Mouse (Mus musculus) cortical plate, adult 2 months (tissue): ENCODE results near the gene Cltrn. TPM values are rescaled to one million over a fixed set of nuclear protein-coding genes. Genes with fewer than 3 reads are reported as not detected.

Source experiments
- H3K27ac ChIP-seq: fragments of 200-500 bp; 2 replicates; pipeline ENCODE4 v1.5.1; 2012; ENCODE audit warnings: low read length, control low read depth, inconsistent platforms; ENCODE audit not compliant: insufficient read depth
- H3K4me1 ChIP-seq: fragments of 200-500 bp; 2 replicates; pipeline ENCODE4 v1.6.1; 2011; ENCODE audit warnings: low read length; ENCODE audit not compliant: control insufficient read depth, insufficient read depth
- H3K4me3 ChIP-seq: fragments of 200-500 bp; 2 replicates; pipeline ENCODE4 v1.5.1; 2011; ENCODE audit warnings: mild to moderate bottlenecking, low read length, control low read depth; ENCODE audit not compliant: insufficient read depth
- CTCF ChIP-seq: fragments of 200-500 bp; IDR thresholded peaks from 2 replicates; pipeline ENCODE4 v1.5.1; 2011; ENCODE audit warnings: mild to moderate bottlenecking, control low read depth, low read length; ENCODE audit not compliant: insufficient read depth; ENCODE audit errors: extremely low read depth
- POLR2A ChIP-seq: fragments of 200-500 bp; IDR thresholded peaks from 2 replicates; pipeline ENCODE4 v1.6.1; 2011; ENCODE audit warnings: mild to moderate bottlenecking, low read length, control low read depth; ENCODE audit not compliant: insufficient read depth; ENCODE audit errors: extremely low read depth
- polyA plus RNA-seq: library from polyadenylated mRNA; depleted of rRNA; stranded (reverse); fragments of >200 nt; gene quantifications from 2 replicates; pipeline ENCODE4 v1.2.3, GENCODE M21; 2012

The Cltrn gene
- polyA plus RNA-seq, 1 experiment: not detected

DNA sequence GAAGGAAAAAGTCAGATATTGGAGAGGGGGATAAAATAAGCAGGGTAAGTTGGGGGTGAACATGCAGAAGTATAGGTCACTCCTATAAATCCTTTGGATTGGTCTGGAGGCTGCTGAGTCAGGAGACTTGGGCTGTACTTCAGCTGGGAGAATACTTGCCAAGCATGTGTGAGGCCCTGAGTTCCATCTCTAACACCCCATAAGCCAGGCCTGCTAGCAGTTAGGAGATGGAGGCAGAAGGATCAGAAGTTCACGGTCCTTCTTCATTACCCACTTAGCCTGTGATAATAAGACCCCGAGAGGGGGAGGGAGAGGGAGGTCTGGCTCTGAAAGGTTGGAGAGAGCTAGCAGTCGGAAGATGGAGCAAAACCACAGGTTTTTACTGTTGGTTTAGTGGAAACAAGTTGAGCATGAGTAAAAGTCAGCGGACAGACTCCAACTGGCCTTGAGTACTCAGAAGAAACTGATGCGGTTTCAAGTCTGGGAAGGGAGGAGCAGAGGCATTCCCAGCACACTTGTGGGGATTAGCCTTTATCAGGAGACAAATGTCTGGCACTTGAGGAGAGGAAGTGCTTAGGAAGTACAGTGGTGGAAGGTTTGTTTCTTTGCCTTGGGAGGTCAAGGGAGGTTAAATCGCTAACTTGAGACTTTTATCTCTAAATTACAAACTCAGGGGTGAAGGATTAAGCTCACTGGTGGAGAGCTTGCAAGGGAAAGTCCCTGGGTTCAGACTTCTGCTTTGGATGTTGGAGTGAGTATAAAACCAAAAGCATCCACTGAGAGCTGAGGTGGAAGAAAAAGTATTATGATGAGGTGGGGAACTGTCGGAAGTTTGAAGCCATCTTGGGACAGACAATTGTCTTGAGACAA is 3.9 kb downstream of the Cltrn start:
- Histone ChIP-seq H3K4me3 (no peak overlapping the region), H3K4me1 (no peaks in the 10 kb centered on the region), H3K27ac (no peak overlapping the region)
- TF ChIP-seq POLR2A (no peak), CTCF (no peak)

DNA sequence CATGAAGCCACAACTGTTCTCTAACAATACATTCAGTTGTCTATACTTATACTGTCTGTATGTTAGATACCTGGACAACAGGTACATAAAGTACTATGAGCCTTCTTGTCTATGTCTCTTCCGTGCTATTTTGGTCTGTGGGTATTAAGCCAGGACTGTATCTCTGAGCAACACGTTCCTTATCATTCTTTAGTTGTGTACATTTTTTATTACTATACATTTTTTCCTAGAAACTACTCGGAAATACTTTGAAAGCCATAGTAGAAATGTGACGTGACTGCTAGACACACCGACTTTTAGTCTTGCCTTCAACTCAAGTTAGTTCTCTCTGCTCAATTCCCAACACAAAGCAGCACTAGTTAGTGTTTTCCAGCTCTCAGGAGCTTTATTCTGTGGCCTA is 4.8 kb downstream of the Cltrn start:
- H3K27ac ChIP-seq: no peak overlapping the region
- no peaks in the 10 kb centered on the region for H3K4me1 ChIP-seq
- TF ChIP-seq CTCF (no peak), POLR2A (no peak)
- H3K4me3 ChIP-seq: no peak overlapping the region

DNA sequence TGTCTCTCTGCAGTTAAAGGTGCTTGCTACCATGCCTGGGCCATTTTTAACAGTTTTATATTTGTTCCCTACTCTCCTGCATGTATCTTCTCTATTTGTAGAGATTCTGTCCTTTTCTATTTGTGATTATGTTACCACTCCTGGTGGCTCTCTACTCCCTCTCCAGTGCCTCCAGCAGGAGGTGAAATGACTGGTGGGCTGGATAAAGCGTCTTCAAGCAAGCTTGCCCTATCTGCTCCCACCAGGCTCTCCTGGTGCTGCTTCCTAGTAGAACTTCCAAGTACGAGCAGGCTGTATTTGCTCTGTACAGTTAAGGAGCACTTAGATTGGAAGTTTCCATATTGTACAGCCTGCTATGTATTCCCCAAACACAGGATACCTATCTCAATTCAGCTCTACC is 7.2 kb downstream of the Cltrn start:
- TF ChIP-seq POLR2A: no peak
- no peak for TF ChIP-seq CTCF
- H3K4me1 ChIP-seq: no peaks in the 10 kb centered on the region
- H3K4me3 ChIP-seq: no peak overlapping the region
- H3K27ac ChIP-seq: no peak overlapping the region

DNA sequence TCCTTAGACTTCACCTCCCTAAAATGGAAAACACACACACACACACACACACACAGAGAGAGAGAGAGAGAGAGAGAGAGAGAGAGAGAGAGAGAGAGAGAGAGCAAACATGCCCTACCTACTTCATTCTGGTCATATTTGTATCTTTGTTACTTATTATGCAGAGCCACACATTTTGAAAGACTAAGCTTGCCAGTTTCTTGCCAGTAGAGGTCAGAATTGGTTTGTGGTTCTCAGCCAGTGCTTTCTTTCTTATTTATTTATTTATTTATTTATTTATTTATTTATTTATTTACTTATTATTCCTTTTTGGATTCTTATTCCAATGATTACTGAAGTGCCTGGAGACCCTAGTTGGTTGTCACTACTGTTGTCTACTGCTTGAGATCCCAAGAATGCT is 12.9 kb downstream of the Cltrn start:
- no peak for TF ChIP-seq CTCF
- no peak for TF ChIP-seq POLR2A
- no peak overlapping the region for H3K4me3 ChIP-seq
- no peak overlapping the region for H3K27ac ChIP-seq
- no peaks in the 10 kb centered on the region for H3K4me1 ChIP-seq

DNA sequence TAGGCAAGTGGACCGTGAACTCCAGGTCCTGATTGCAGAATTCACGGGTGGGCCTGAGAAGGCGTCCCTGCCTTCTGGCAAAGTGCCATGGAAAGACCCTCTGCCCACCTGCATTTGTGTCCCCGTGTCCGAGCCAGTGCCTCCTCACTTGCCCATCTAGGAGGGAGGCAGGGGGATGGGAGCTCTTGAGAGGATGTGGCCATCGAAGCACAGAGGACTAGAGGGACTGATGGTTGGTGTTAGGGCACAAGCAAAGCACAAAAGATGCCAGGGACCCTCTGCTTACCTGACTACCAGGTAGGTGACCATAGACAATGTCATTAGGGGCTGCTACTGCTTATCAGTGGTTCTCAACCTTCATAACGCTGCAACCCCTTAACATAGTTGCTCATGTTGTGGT is 13.6 kb downstream of the Cltrn start:
- no peaks in the 10 kb centered on the region for H3K4me1 ChIP-seq
- H3K27ac ChIP-seq: no peak overlapping the region
- TF ChIP-seq CTCF: no peak
- TF ChIP-seq POLR2A: no peak
- H3K4me3 ChIP-seq: no peak overlapping the region

DNA sequence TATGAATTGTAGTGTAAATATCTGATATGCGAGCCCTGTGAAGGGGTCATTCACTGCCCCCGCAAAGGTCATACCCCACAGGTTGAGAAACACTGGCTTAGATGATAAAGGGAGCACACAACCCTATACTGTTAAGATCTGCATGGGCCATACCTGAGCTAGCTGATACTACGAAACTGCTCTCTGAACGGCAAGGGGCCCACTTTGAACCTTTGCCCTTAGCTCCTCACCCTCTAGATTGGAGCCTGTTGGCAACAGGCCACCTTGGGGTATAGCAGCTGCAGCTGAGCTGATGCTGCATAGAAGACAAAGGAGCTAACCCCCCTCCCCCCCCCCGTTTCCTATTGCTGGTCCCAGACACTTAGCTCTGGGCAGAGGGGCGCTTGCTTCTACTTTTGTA is 14.0 kb downstream of the Cltrn start:
- Histone ChIP-seq H3K4me3 (no peak overlapping the region), H3K4me1 (no peaks in the 10 kb centered on the region), H3K27ac (no peak overlapping the region)
- no peak for TF ChIP-seq CTCF
- TF ChIP-seq POLR2A: no peak

DNA sequence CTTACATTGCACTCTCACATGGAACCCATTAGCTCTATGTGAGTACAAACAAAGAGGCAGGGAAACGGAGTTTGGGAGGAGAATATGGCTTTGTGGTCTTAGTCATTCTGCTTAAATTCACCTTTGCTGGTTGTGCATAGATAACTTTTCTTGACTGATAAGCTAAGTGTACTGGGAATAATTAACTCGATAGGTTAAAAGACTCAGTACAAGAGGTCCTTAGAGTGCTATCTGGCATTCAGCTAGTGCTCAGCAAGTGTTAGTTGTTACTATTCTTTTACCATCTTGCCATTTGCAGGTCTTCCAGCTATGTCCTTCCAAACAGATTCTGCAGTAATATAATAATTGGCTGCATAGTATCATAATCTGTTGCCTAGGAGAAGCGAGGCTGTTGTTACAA is 22.5 kb downstream of the Cltrn start:
- Histone ChIP-seq H3K4me1 (no peaks in the 10 kb centered on the region), H3K4me3 (no peak overlapping the region), H3K27ac (no peak overlapping the region)
- no peak for TF ChIP-seq POLR2A
- TF ChIP-seq CTCF: no peak

DNA sequence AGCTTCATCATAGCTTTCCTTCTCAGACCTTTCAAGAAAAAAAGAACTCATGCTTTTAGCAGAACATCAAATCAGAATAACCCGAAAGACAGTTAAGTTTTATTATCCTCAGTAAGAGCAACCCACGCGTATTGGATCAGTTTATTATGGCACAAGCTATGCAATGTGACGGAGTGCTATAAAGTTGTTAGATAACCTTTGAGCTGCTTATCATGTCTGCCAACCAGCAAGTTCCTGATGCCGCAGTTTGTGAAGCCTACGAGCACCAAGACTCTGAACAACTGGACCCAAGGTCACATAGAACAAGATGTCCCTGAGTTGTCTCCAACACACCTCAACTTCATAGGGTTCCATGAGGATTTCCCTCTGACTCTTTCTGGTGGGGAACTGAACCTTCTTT is 25.1 kb downstream of the Cltrn start:
- Histone ChIP-seq H3K4me3 (no peak overlapping the region), H3K4me1 (no peaks in the 10 kb centered on the region), H3K27ac (no peak overlapping the region)
- TF ChIP-seq CTCF (no peak), POLR2A (no peak)

DNA sequence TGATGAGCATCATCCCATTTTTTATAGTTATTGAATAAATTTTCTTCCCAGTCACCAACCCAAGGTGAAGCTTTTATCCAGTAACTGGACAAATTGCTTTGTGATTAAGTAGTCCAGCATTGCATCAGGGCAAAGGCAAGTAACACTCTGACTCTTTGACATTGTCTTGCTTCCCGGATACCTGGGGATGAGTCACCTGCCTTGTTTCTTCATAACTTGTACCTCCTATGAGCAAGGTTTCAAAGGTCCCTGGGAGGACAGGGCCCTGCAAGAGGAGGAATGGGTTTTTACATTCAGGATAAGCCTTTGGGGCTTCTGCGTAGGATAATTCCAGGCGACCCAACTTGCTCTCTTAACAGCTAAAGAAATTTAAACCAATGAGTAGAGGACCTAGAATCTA is 35.3 kb downstream of the Cltrn start:
- Histone ChIP-seq H3K4me1 (no peaks in the 10 kb centered on the region), H3K27ac (no peak overlapping the region), H3K4me3 (no peak overlapping the region)
- TF ChIP-seq CTCF (no peak), POLR2A (no peak)

DNA sequence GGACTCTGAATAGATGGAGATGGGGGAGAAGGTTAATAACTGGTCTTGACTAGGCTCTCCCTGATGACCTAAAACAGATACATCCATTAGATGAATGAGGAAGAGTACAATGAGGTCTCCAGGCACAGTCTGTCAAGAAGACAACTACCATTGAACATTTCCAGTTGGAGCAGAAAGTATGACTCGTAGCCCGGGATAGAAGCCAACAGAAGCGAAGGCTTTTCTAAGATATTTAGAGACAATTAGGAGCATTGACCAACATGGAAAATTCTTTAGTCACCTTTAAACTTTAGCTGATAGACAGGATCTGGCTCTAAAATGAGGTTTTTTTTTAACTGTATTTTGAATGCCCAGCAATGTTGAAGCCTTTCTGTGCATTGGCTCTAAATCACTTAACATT is 44.9 kb downstream of the Cltrn start:
- no peak overlapping the region for H3K4me3 ChIP-seq
- TF ChIP-seq CTCF: no peak
- TF ChIP-seq POLR2A: no peak
- H3K27ac ChIP-seq: no peak overlapping the region
- H3K4me1 ChIP-seq: no peaks in the 10 kb centered on the region
